Mouse (Mus musculus) limb, embryonic 12.5 days (tissue): ENCODE measurements around the gene Tmem108. TPM values are rescaled to one million over a fixed set of nuclear protein-coding genes. Genes with fewer than 3 reads are reported as not detected.
"Not testable (repeated sequence)": the region's sequence is repeated elsewhere in the genome, so short reads cannot be mapped to it uniquely, and the experiment has no call there.

Experiments used
- ATAC-seq: fragments of 200-750 bp; cut with Nextera tagmentation; 2 replicates; pipeline ENCODE4 v1.8.0; 2017; ENCODE audit warnings: low read depth, moderate TSS enrichment; ENCODE audit not compliant: insufficient number of reproducible peaks, insufficient read depth, low FRiP score, low TSS enrichment
- H3K27ac ChIP-seq: fragments of 300-500 bp; sonication (generic); 2 replicates; pipeline ENCODE4 v1.5.1; 2016; ENCODE audit warnings: mild to moderate bottlenecking, moderate library complexity
- H3K27me3 ChIP-seq: fragments of 300-500 bp; sonication (generic); 2 replicates; pipeline ENCODE4 v1.6.1; 2016; ENCODE audit warnings: mild to moderate bottlenecking, moderate library complexity
- H3K36me3 ChIP-seq: fragments of 300-500 bp; sonication (generic); 2 replicates; pipeline ENCODE4 v1.6.1; 2016; ENCODE audit warnings: mild to moderate bottlenecking, moderate library complexity
- H3K4me1 ChIP-seq: fragments of 300-500 bp; sonication (generic); replicated peaks from 2 replicates; pipeline ENCODE4 v1.6.1; 2016
- H3K4me2 ChIP-seq: fragments of 300-500 bp; sonication (generic); 2 replicates; pipeline ENCODE4 v1.6.1; 2016; ENCODE audit warnings: mild to moderate bottlenecking, moderate library complexity
- H3K4me3 ChIP-seq: fragments of 300-500 bp; sonication (generic); replicated peaks from 2 replicates; pipeline ENCODE4 v1.5.1; 2016; ENCODE audit warnings: mild to moderate bottlenecking
- H3K9ac ChIP-seq: fragments of 300-500 bp; sonication (generic); replicated peaks from 2 replicates; pipeline ENCODE4 v1.6.1; 2016; ENCODE audit warnings: mild to moderate bottlenecking, moderate library complexity
- H3K9me3 ChIP-seq: fragments of 300-500 bp; sonication (generic); 2 replicates; pipeline ENCODE4 v1.6.1; 2016; ENCODE audit warnings: mild to moderate bottlenecking, moderate library complexity
- WGBS: fragments of 180-500 bp; shearing (Covaris S2); methylation state at CpG from one replicate; pipeline ENCODE4 v1.1.7; 2016; 5-methylcytosine and 5-hydroxymethylcytosine counted together
- polyA plus RNA-seq: library from polyadenylated mRNA; unstranded; fragments of >200 nt; fragmentation: Nextera tagmentation; extraction: Ambion mirVana; gene quantifications from 2 replicates; pipeline ENCODE4 v1.2.1, GENCODE M21; 2016

Tmem108 gene
- polyA plus RNA-seq, 1 experiment from 2014 or later: 13.4 TPM

GRCm38 (mm10) chr9:103687130-103687529, 74.5 kb downstream of the Tmem108 start:
- Histone ChIP-seq H3K4me3 (no peak overlapping the region), H3K27me3 (no peaks in the 10 kb centered on the region)
- no peak for ATAC-seq

GRCm38 (mm10) chr9:103681741-103682330, 79.8 kb downstream of the Tmem108 start:
- no peak overlapping the region for H3K27ac ChIP-seq
- 0 out of 2 replicates have a peak, but pooled peaks cover 9% of the 10 kb centered on the region for H3K4me1 ChIP-seq
- no peak overlapping the region for H3K4me3 ChIP-seq
- H3K9ac ChIP-seq: no peak overlapping the region
- no peak overlapping the region for H3K4me2 ChIP-seq
- H3K36me3 ChIP-seq: no peaks in the 10 kb centered on the region
- no peak for ATAC-seq
- WGBS: 56% methylated on average over 4 of the region's 4 CpGs
- no peaks in the 10 kb centered on the region for H3K9me3 ChIP-seq
- no peaks in the 10 kb centered on the region for H3K27me3 ChIP-seq

More at GRCm38 (mm10) chr9:103687130-103687529, 74.5 kb downstream of the Tmem108 start:
- no peak overlapping the region for H3K4me2 ChIP-seq
- no peaks in the 10 kb centered on the region for H3K36me3 ChIP-seq
- H3K9ac ChIP-seq: no peak overlapping the region
- H3K27ac ChIP-seq: no peak overlapping the region
- H3K9me3 ChIP-seq: no peaks in the 10 kb centered on the region
- H3K4me1 ChIP-seq: no peaks in the 10 kb centered on the region
- WGBS: 66% methylated on average over 6 of the region's 6 CpGs

GRCm38 (mm10) chr9:103679234-103679633, 82.4 kb downstream of the Tmem108 start:
- no peak overlapping the region for H3K9ac ChIP-seq
- 46% methylated on average over 2 of the region's 2 CpGs for WGBS
- no peaks in the 10 kb centered on the region for H3K36me3 ChIP-seq
- 0 out of 2 replicates have a peak, but pooled peaks cover 9% of the 10 kb centered on the region for H3K4me1 ChIP-seq
- H3K27ac ChIP-seq: no peak overlapping the region
- no peaks in the 10 kb centered on the region for H3K9me3 ChIP-seq
- no peaks in the 10 kb centered on the region for H3K27me3 ChIP-seq
- H3K4me2 ChIP-seq: no peak overlapping the region
- no peak overlapping the region for H3K4me3 ChIP-seq
- no peak for ATAC-seq

GRCm38 (mm10) chr9:103678531-103679060, 83.0 kb downstream of the Tmem108 start:
- Histone ChIP-seq H3K27me3 (no peaks in the 10 kb centered on the region), H3K27ac (no peak overlapping the region), H3K9me3 (no peaks in the 10 kb centered on the region), H3K4me3 (no peak overlapping the region), H3K4me1 (0 out of 2 replicates have a peak, but pooled peaks cover 9% of the 10 kb centered on the region), H3K36me3 (no peaks in the 10 kb centered on the region), H3K4me2 (no peak overlapping the region), H3K9ac (no peak overlapping the region)
- ATAC-seq: no peak
- 55% methylated on average over 7 of the region's 7 CpGs for WGBS

- 71% methylated on average over 5 of the region's 5 CpGs for WGBS
- Histone ChIP-seq H3K4me3 (no peak overlapping the region), H3K9me3 (no peaks in the 10 kb centered on the region), H3K36me3 (no peaks in the 10 kb centered on the region), H3K9ac (no peak overlapping the region), H3K27me3 (no peaks in the 10 kb centered on the region), H3K4me2 (no peak overlapping the region), H3K27ac (no peak overlapping the region), H3K4me1 (0 out of 2 replicates have a peak, but pooled peaks cover 9% of the 10 kb centered on the region)
- ATAC-seq: no peak
These were observed 83.8 kb downstream of the Tmem108 start for GRCm38 (mm10) chr9:103677811-103678210.

- Histone ChIP-seq H3K36me3 (no peaks in the 10 kb centered on the region), H3K4me3 (no peak overlapping the region), H3K27ac (no peak overlapping the region), H3K9ac (no peak overlapping the region), H3K4me2 (no peak overlapping the region), H3K9me3 (no peaks in the 10 kb centered on the region), H3K4me1 (0 out of 2 replicates have a peak, but pooled peaks cover 9% of the 10 kb centered on the region), H3K27me3 (no peaks in the 10 kb centered on the region)
- 83% methylated on average over 13 of the region's 13 CpGs for WGBS
- ATAC-seq: no peak
These were observed 85.7 kb downstream of the Tmem108 start for GRCm38 (mm10) chr9:103675721-103676480.

- no peak for ATAC-seq
- Histone ChIP-seq H3K36me3 (no peaks in the 10 kb centered on the region), H3K9ac (no peak overlapping the region), H3K27me3 (no peaks in the 10 kb centered on the region), H3K4me1 (peaks cover 1% of the 10 kb centered on the region; the same call in 1 of the 2 replicates), H3K9me3 (no peaks in the 10 kb centered on the region), H3K4me3 (no peak overlapping the region), H3K4me2 (no peak overlapping the region), H3K27ac (no peak overlapping the region)
- WGBS: 95% methylated on average over 4 of the region's 4 CpGs
These were observed 88.8 kb downstream of the Tmem108 start for GRCm38 (mm10) chr9:103672881-103673280.

- H3K4me3 ChIP-seq, H3K9me3 ChIP-seq, ATAC-seq, H3K4me2 ChIP-seq, H3K4me1 ChIP-seq, H3K27me3 ChIP-seq, H3K27ac ChIP-seq, H3K9ac ChIP-seq, H3K36me3 ChIP-seq: not testable (repeated sequence)
- WGBS: 94% methylated on average over 8 of the region's 8 CpGs
These were observed 91.0 kb downstream of the Tmem108 start for GRCm38 (mm10) chr9:103670592-103671113.

- no peak for ATAC-seq
- H3K9me3 ChIP-seq: no peaks in the 10 kb centered on the region
- peaks cover 5% of the 10 kb centered on the region for H3K4me1 ChIP-seq
- 85% methylated on average over 6 of the region's 6 CpGs for WGBS
- no peaks in the 10 kb centered on the region for H3K36me3 ChIP-seq
- 0 out of 2 replicates have a peak overlapping the region, but pooled peaks have one; percentile 29 for H3K27ac ChIP-seq
- H3K27me3 ChIP-seq: no peaks in the 10 kb centered on the region
- no peak overlapping the region for H3K9ac ChIP-seq
- no peak overlapping the region for H3K4me2 ChIP-seq
- no peak overlapping the region for H3K4me3 ChIP-seq
These were observed 92.8 kb downstream of the Tmem108 start for GRCm38 (mm10) chr9:103668830-103669229.

- H3K27me3 ChIP-seq: no peaks in the 10 kb centered on the region
- 87% methylated on average over 6 of the region's 6 CpGs for WGBS
- no peak overlapping the region for H3K4me2 ChIP-seq
- peaks cover 5% of the 10 kb centered on the region for H3K4me1 ChIP-seq
- no peaks in the 10 kb centered on the region for H3K36me3 ChIP-seq
- no peaks in the 10 kb centered on the region for H3K9me3 ChIP-seq
- no peak overlapping the region for H3K9ac ChIP-seq
- no peak overlapping the region for H3K4me3 ChIP-seq
- ATAC-seq: no peak
- no peak overlapping the region for H3K27ac ChIP-seq
These were observed 95.8 kb downstream of the Tmem108 start for GRCm38 (mm10) chr9:103665817-103666216.

- 84% methylated on average over 11 of the region's 11 CpGs for WGBS
These were observed 97.5 kb downstream of the Tmem108 start for GRCm38 (mm10) chr9:103664151-103664550.

More at GRCm38 (mm10) chr9:103664151-103664550, 97.5 kb downstream of the Tmem108 start:
- no peaks in the 10 kb centered on the region for H3K36me3 ChIP-seq
- H3K27me3 ChIP-seq: no peaks in the 10 kb centered on the region
- ATAC-seq: no peak
- no peak overlapping the region for H3K4me2 ChIP-seq
- H3K27ac ChIP-seq: no peak overlapping the region
- H3K9me3 ChIP-seq: no peaks in the 10 kb centered on the region
- peaks cover 5% of the 10 kb centered on the region for H3K4me1 ChIP-seq
- no peak overlapping the region for H3K4me3 ChIP-seq
- no peak overlapping the region for H3K9ac ChIP-seq
